Mouse (Mus musculus) midbrain, embryonic 15.5 days (tissue): ENCODE measurements around the gene Tecpr1. TPM values are rescaled to one million over a fixed set of nuclear protein-coding genes. Genes with fewer than 3 reads are reported as not detected.

Experiments
- ATAC-seq: fragments of 200-750 bp; cut with Nextera tagmentation; replicated peaks from 2 replicates; pipeline ENCODE4 v1.8.0; 2017; ENCODE audit warnings: moderate TSS enrichment
- H3K27ac ChIP-seq: fragments of 300-500 bp; sonication (generic); 2 replicates; pipeline ENCODE4 v1.5.1; 2015; ENCODE audit warnings: mild to moderate bottlenecking, inconsistent platforms
- H3K27me3 ChIP-seq: fragments of 300-500 bp; sonication (generic); replicated peaks from 2 replicates; pipeline ENCODE4 v1.6.1; 2015; ENCODE audit warnings: inconsistent platforms
- H3K36me3 ChIP-seq: fragments of 300-500 bp; sonication (generic); replicated peaks from 2 replicates; pipeline ENCODE4 v1.6.1; 2015; ENCODE audit warnings: inconsistent platforms
- H3K4me1 ChIP-seq: fragments of 300-500 bp; sonication (generic); 2 replicates; pipeline ENCODE4 v1.6.1; 2015; ENCODE audit warnings: inconsistent platforms
- H3K4me2 ChIP-seq: fragments of 300-500 bp; sonication (generic); 2 replicates; pipeline ENCODE4 v1.6.1; 2015; ENCODE audit warnings: inconsistent platforms, mild to moderate bottlenecking, moderate library complexity
- H3K4me3 ChIP-seq: fragments of 300-500 bp; sonication (generic); 2 replicates; pipeline ENCODE4 v1.5.1; 2015; ENCODE audit warnings: mild to moderate bottlenecking, inconsistent platforms
- H3K9ac ChIP-seq: fragments of 300-500 bp; sonication (generic); 2 replicates; pipeline ENCODE4 v1.6.1; 2015; ENCODE audit warnings: mild to moderate bottlenecking, inconsistent platforms
- H3K9me3 ChIP-seq: fragments of 300-500 bp; sonication (generic); 2 replicates; pipeline ENCODE4 v1.6.1; 2016; ENCODE audit warnings: inconsistent platforms
- WGBS: fragments of 180-500 bp; shearing (Covaris S2); methylation state at CpG from one replicate; pipeline ENCODE4 v1.1.7; 2015; ENCODE audit warnings: mixed read lengths; 5-methylcytosine and 5-hydroxymethylcytosine counted together
- polyA plus RNA-seq: library from polyadenylated mRNA; unstranded; fragments of >200 nt; fragmentation: Nextera tagmentation; extraction: Ambion mirVana; gene quantifications from 2 replicates; pipeline ENCODE4 v1.2.1, GENCODE M21; 2015

Tecpr1 gene
- polyA plus RNA-seq, 1 experiment from 2014 or later = 56.0 TPM

GRCm38 (mm10) chr5:144151270-144151669 is 72.1 kb downstream of the Tecpr1 start:
- H3K27me3 ChIP-seq = no peaks in the 10 kb centered on the region
- H3K9ac ChIP-seq = no peak overlapping the region
- no peaks in the 10 kb centered on the region for H3K9me3 ChIP-seq
- H3K4me3 ChIP-seq = no peak overlapping the region
- H3K27ac ChIP-seq = no peak overlapping the region
- no peaks in the 10 kb centered on the region for H3K4me1 ChIP-seq
- no peak for ATAC-seq
- H3K36me3 ChIP-seq = peaks cover 17% of the 10 kb centered on the region
- 96% methylated on average over 4 of the region's 4 CpGs for WGBS
- no peak overlapping the region for H3K4me2 ChIP-seq

- no peak overlapping the region for H3K4me3 ChIP-seq
- no peak overlapping the region for H3K9ac ChIP-seq
- H3K4me1 ChIP-seq = no peaks in the 10 kb centered on the region
- H3K27me3 ChIP-seq = no peaks in the 10 kb centered on the region
- ATAC-seq = no peak
- H3K27ac ChIP-seq = no peak overlapping the region
- H3K36me3 ChIP-seq = peaks cover 20% of the 10 kb centered on the region
- WGBS = 91% methylated on average over 4 of the region's 4 CpGs
- no peak overlapping the region for H3K4me2 ChIP-seq
- H3K9me3 ChIP-seq = no peaks in the 10 kb centered on the region
Measured at GRCm38 (mm10) chr5:144149530-144149929, 73.9 kb downstream of the Tecpr1 start.

GRCm38 (mm10) chr5:144146898-144147297 is 76.5 kb downstream of the Tecpr1 start:
- Histone ChIP-seq H3K4me2 (no peak overlapping the region), H3K9me3 (no peaks in the 10 kb centered on the region), H3K27me3 (no peaks in the 10 kb centered on the region), H3K9ac (no peak overlapping the region), H3K36me3 (peaks cover 19% of the 10 kb centered on the region), H3K4me1 (no peaks in the 10 kb centered on the region), H3K27ac (no peak overlapping the region), H3K4me3 (no peak overlapping the region)
- ATAC-seq = no peak

Other genes starting within 250 kb of the Tecpr1 start
- gene Ccz1, start 208.7 kb downstream of the Tecpr1 start, polyA plus RNA-seq = 75.2 and 77.7 TPM in 2 replicates
- gene Ocm, start 196.9 kb downstream of the Tecpr1 start, polyA plus RNA-seq = not detected in 2 replicates
- gene Lmtk2, start 123.2 kb downstream of the Tecpr1 start, polyA plus RNA-seq = 10.1 and 10.4 TPM in 2 replicates
- 0.05 and 0.06 TPM in 2 replicates for gene Bhlha15, start 33.3 kb downstream of the Tecpr1 start, polyA plus RNA-seq
- 108 and 113 TPM in 2 replicates for gene Bri3, start 20.8 kb upstream of the Tecpr1 start, polyA plus RNA-seq
- 1.1 and 1.3 TPM in 2 replicates for gene Baiap2l1, start 134.5 kb upstream of the Tecpr1 start, polyA plus RNA-seq